Mouse (Mus musculus): ENCODE measurements around the gene Blvrb. TPM values are rescaled to one million over a fixed set of nuclear protein-coding genes. Genes with fewer than 3 reads are reported as not detected.
A peak's percentile ranks its signal among the peaks of the same experiment; 100 is the strongest.

Blvrb gene
- total RNA-seq (2021): 10 to 100 TPM; 16.1 to 22.6 TPM

DNA sequence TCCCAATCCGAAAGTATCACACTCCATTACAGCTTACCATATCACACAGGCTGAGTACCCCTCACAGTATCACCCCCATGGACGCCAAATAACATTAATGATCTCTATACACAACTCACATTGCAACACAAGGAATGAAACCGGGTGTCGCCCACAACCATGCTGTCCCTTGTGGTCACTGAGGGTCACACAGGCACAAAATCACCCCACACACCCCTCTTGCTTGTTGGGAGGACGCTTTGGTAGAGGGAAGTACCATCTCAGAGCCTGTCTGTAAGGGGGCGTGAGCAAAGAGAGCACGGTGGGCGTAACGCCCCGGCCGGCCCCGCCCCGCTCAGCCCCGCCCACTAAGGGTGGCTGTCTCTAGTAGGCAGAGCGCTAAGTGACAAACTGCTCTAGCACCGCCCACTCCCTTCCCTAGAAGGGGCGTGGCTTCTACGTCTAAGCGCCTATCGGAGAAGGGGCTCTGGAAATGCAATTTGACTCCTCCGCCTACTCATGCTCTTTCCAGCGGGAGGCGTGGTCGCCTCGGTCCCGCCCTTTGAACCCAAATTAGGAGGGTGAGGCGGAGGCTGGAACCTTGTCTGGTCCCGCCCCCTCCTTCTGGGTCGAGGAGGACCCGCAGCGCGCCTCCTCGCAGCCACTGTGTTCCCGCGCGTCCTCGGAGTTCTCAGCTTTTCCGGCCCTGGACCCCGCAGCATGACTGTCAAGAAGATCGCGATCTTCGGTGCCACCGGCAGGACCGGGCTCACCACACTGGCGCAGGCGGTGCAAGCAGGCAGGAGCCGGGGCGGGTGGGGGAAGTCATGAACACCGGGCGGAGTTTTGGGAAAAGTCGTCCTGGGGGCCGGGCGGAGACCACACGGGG lies at the start of gene Blvrb, which contains the start of gene Sptbn4:
TSS of gene Blvrb (plus strand) at position 560 of the 868 bp plus-strand sequence.
TSS of gene Sptbn4 (minus strand) at position 268 of the 868 bp plus-strand sequence.
- peak; percentile 78 to 88 for DNase-seq (ENCODE audit: extremely low spot score in 1 of 2, low spot score in 1 of 2)

DNA sequence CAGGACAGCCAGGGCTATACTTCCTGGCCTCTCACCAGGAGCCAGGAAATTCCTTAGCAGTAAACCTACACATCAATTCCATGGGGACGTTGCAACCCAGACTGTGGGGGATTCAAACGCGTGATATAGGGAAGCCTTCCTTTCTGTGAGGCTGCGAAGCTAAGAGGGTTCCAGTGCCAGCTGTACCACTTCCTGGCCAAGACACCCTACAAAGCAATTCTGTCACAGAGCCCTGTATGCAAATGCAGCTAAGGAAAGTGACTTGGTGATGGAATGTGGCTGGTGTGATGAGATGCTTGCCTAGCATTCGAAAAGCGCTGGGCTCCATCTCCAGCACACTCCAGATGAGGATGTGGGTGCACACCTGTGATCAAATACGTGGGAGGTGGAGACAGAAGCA lies 47.2 kb upstream of the Blvrb start:
- DNase-seq (ENCODE audit: extremely low spot score in 1 of 2, low spot score in 1 of 2): no peak

DNA sequence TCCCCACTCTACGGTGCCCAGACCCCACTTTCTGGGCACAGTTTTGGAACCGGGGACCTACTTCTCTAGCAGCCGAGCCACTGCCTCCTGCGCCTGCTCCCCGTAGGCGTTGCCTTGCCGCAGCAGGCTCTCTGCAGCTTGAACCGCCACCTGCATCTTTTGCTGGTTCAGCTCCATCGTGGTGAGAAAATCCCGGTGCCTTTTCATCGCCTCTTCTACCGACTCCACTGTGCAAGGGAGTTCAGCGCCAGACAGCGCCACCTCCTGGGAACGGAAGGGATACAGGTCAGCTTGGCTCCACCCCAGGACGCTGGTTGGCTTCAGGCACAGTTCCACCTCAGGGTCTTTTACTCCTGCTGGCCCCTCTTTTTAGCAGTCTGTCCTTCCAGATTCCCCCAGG lies 45.1 kb upstream of the Blvrb start:
- DNase-seq (ENCODE audit: extremely low spot score in 1 of 2, low spot score in 1 of 2): peak; percentile 51 to 74

- DNase-seq (ENCODE audit: extremely low spot score in 1 of 2, low spot score in 1 of 2): no peak
Observed at GRCm38 (mm10) chr7:27404203-27404942, 43.4 kb upstream of the Blvrb start.

- DNase-seq (ENCODE audit: extremely low spot score in 1 of 2, low spot score in 1 of 2): no peak
Observed at GRCm38 (mm10) chr7:27406481-27406880, 41.3 kb upstream of the Blvrb start.

DNA sequence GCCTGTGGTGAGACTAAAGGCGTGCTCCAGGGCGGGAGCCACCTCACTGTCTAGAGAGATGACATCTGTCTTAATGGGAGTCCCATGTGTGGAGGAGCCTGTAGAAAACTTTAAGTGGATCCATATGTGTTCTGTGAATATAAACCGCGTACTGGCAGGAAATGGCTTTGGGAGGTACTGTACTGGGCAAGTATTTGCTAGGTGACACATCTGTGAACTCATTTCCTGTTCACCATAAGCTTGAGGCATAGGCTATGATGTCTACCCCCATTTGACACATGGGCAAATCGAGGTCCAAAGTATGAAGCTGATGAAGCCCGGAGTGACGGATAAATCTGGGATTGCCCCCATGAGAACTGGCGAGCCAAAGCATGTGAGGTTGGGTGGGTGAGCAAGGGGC lies 40.0 kb upstream of the Blvrb start:
- DNase-seq (ENCODE audit: extremely low spot score in 1 of 2, low spot score in 1 of 2): no peak

DNA sequence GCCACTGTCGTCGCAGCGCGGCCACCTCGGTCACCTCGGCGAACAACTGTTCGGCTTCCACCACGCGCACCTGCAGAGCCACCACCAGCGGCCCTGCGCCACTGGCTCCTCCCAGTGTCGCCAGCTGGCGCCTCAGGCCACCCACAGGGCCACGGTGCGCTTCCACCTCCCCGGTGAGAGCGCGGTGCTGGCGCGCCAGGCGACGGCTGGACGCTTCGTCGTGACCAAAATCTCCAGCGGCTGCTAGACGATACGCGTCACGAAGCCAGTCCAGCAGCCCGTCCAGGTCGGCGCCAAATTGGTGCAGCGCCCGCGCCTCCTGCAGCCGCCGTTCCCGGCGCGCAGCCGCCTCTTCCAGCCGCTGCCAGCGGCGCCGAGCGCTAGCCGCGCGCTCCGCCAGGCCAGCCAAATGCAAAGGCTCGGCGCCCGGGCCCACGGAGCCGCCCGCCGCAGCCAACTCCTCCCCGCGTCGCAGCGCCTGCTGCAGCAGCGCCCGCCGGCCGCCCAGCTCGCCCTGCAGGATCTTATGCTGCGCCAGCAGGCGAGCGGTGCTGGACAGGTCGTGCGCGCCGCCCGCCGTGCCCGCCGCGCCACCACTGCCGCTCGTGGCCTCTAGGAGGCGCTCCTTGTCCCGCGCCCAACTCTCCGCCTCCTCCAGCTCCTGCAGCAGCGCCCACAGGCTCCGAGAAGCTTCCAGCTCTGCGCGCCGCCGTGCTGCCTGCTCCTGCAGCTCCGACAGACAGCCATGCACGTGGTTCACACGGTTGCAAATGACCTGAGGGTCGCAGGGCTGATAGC lies 39.2 kb upstream of the Blvrb start:
- peak; percentile 60 to 71 for DNase-seq (ENCODE audit: extremely low spot score in 1 of 2, low spot score in 1 of 2)

DNA sequence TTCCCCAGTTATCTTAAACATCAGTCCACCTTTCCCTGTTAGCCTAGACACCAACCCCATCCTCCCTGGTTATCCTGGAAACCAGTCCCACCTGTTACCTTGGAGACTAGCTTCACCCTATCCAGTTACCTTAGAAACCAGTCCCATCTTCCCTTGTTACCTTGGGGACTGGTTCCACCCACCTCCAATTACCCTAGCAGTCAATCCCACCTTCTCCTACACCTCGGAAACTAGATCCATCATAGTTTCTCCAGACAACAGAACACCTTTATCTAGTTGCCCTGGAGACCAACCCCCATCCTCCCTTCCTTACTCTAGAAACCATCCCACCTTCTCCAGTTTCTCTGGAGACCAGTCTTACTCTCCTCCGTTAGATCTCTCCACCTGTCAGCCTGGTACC lies 30.6 kb upstream of the Blvrb start:
- DNase-seq (ENCODE audit: extremely low spot score in 1 of 2, low spot score in 1 of 2): no peak

- no peak for DNase-seq (ENCODE audit: extremely low spot score in 1 of 2, low spot score in 1 of 2)
Observed at GRCm38 (mm10) chr7:27419101-27419500, 28.7 kb upstream of the Blvrb start.

DNA sequence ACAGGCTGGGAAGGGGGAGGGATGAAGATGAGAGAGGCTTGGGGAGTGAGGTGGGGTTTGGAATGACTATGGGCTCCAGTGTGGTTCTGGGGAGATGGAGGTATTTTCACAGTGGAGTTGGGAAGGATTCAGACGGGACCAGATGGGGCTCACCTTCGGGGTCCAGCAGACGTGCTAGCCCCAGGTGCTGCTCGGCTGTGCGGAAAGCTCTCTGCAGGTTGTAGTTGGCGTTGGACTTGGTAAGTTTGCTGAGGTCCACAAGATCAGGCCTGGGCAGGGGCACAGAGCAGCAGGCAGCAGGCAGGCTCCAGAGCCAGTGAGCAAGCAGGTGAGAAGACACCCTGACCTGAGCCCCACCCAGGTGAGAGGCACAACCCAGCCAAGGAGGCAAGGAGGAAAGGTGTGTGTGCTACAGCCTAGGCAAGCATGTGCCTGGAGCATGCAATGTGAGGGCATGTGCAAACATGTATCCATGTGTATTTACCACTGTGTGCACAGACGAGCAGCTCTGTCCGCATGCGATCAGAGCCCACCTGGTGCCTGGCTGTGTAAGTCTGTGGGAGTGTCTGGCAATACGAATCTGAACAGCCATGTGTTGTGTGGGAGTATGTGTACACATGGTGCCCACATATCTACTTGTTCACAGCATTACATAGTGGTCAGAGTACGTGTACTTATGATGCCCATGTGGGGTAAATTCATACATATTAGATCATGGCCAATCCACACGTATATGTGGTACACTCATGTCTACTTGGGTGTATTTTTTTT lies 24.0 kb upstream of the Blvrb start:
- no peak for DNase-seq (ENCODE audit: extremely low spot score in 1 of 2, low spot score in 1 of 2)

GRCm38 (mm10) chr7:27427387-27427786 lies 20.4 kb upstream of the Blvrb start:
- no peak for DNase-seq (ENCODE audit: extremely low spot score in 1 of 2, low spot score in 1 of 2)

- no peak for DNase-seq (ENCODE audit: extremely low spot score in 1 of 2, low spot score in 1 of 2)
Observed at GRCm38 (mm10) chr7:27428002-27428401, 19.8 kb upstream of the Blvrb start.

GRCm38 (mm10) chr7:27429135-27429534 lies 18.6 kb upstream of the Blvrb start:
- no peak for DNase-seq (ENCODE audit: extremely low spot score in 1 of 2, low spot score in 1 of 2)

- DNase-seq (ENCODE audit: extremely low spot score in 1 of 2, low spot score in 1 of 2): no peak
Observed at GRCm38 (mm10) chr7:27433349-27433748, 14.4 kb upstream of the Blvrb start.

DNA sequence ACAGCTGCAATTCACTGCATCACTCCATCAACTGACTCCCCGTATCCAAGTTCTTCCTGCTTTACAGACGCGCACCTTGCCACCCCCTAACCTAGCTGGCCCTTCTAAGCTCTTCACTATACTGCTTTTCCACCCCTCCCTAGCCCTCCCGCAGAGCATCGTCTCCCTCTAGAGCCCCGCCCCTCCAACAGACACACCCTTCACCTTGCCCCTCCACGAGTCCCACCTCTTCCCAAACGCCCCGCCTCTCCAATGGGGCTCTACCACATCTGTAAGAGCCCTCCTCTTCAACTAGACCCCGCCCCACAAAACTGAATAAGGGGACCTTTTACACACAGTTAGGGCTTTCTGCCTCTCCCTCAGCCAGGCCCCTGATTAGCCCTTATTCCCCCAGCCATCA lies 14.0 kb upstream of the Blvrb start:
- DNase-seq (ENCODE audit: extremely low spot score in 1 of 2, low spot score in 1 of 2): no peak

- no peak for DNase-seq (ENCODE audit: extremely low spot score in 1 of 2, low spot score in 1 of 2)
Observed at GRCm38 (mm10) chr7:27437544-27437943, 10.2 kb upstream of the Blvrb start.

DNA sequence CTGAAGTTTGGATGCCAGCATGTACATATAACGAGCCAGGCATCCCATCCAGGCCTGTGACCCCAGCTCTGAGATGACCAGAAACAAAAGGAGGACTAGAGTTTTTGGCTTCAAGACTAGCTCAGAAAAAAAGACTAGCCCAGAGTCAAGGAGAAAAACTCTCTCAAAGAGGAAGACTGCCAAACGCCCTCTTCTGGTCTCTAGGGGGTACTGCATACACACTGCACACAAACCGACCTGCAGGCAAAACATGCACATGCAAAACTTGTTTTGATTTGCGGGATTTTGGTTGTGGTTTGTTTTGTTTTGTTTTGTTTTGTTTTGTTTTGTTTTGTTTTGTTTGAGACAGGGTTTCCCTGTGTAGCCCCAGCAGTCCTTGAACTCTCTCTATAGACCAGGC lies 7.8 kb upstream of the Blvrb start:
- DNase-seq (ENCODE audit: extremely low spot score in 1 of 2, low spot score in 1 of 2): no peak

- peak; percentile 11 to 24 for DNase-seq (ENCODE audit: extremely low spot score in 1 of 2, low spot score in 1 of 2)
Observed at GRCm38 (mm10) chr7:27446051-27446450, 1.7 kb upstream of the Blvrb start.

GRCm38 (mm10) chr7:27446521-27447418 lies 1.0 kb upstream of the Blvrb start:
- DNase-seq (ENCODE audit: extremely low spot score in 1 of 2, low spot score in 1 of 2): peak; percentile 45 to 68

Measured in layer of hippocampus, postnatal 25 days (tissue).